ENCODE assay signal across 10 mouse cellular contexts in the genomic region with DNA sequence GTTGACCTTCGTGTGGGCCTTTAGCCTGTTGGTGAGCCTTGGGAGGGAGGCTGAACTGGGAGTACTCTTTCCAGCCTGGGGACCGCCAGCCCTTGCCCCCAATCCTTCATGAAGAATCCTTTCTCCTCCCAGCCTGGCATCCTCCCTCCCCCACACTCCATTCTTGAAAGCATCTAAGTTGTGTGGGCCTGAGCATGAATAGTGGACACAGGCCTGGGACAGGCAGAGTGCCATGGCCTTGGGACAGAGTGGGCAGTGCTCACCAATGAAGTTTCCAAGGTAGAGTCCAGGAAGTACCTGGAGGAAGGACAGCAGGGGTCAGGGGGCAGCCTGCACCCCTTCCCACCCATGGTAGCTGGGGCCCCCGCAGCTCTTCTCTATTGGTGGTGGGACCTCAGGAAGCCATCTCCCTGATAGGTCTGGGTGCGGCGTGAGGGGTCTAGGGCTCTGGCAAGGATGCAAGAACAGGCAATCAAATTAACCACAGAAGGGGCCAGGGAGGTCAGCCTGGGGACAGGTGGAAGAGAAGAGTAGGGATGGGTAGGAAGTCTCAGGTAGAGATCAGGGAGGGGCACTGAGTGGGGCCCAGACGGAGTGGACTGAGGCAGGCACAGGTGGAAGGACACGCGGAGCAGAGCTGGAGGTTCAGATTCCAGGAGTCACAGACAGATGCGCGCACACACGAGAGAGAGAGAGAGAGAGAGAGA. TPM values are rescaled to one million over a fixed set of nuclear protein-coding genes. Genes with fewer than 3 reads are reported as not detected.
DNase-seq lines count a peak whose midpoint lies in the region; ATAC-seq lines count a peak whose summit lies in the region.
"Had no signal": no experiment of that assay in that cellular context is flagged by ENCODE, and none has a peak within 500 bp of the region (broad histone marks: within the 10 kb centered on the region; RNA-seq: fewer than 3 reads in every experiment).

No protein-coding gene starts in this region.

- no peaks in the 10 kb centered on the region for H3K9me3 ChIP-seq in heart, embryonic 14.5 days (ENCODE audit: control insufficient read depth, low read length)
- no peaks in the 10 kb centered on the region for H3K9me3 ChIP-seq in embryonic facial prominence, embryonic 11.5 days (replicated peaks; ENCODE audit: control insufficient read depth, low read length)
- H3K9me3 ChIP-seq in hindbrain, embryonic 11.5 days (ENCODE audit: control insufficient read depth, low read length): no peaks in the 10 kb centered on the region
- no peaks in the 10 kb centered on the region for H3K9me3 ChIP-seq in midbrain, embryonic 15.5 days

- H3K4me2 ChIP-seq in heart, embryonic 14.5 days (ENCODE audit: low read length): peak overlapping the region; percentile 97
- H3K4me2 ChIP-seq in embryonic facial prominence, embryonic 11.5 days (ENCODE audit: low read depth, low read length): peak overlapping the region; percentile 97
- H3K4me2 ChIP-seq in hindbrain, embryonic 11.5 days (replicated peaks; ENCODE audit: low read depth, low read length): peak overlapping the region; percentile 95; the same call in 1 of the 2 replicates
- H3K4me2 ChIP-seq in midbrain, embryonic 15.5 days: peak overlapping the region; percentile 92

- no peak overlapping the region for H3K27ac ChIP-seq in heart, embryonic 14.5 days (replicated peaks in 1 of 2; ENCODE audit: control insufficient read depth in 1 of 2, insufficient read depth in 1 of 2, low read depth in 2 of 2, low read length in 2 of 2)
- H3K27ac ChIP-seq in embryonic facial prominence, embryonic 11.5 days (replicated peaks; ENCODE audit: low read depth, low read length): no peak overlapping the region
- no peak overlapping the region for H3K27ac ChIP-seq in hindbrain, embryonic 11.5 days (ENCODE audit: low read depth, low read length)
- H3K27ac ChIP-seq in midbrain, embryonic 15.5 days: no peak overlapping the region

- peaks cover 85% of the 10 kb centered on the region for H3K27me3 ChIP-seq in heart, embryonic 14.5 days (ENCODE audit: control insufficient read depth, insufficient read depth, low read length)
- H3K27me3 ChIP-seq in embryonic facial prominence, embryonic 11.5 days (ENCODE audit: control insufficient read depth, insufficient read depth, low read length): peaks cover 15% of the 10 kb centered on the region
- peaks cover 13% of the 10 kb centered on the region for H3K27me3 ChIP-seq in hindbrain, embryonic 11.5 days (ENCODE audit: control insufficient read depth, insufficient read depth, low read length)
- peaks cover 5% of the 10 kb centered on the region; the same call in 1 of the 2 replicates for H3K27me3 ChIP-seq in midbrain, embryonic 15.5 days (replicated peaks)

- no peak overlapping the region; a peak in 2 of 4 replicates for H3K4me3 ChIP-seq in heart, embryonic 14.5 days (ENCODE audit: control insufficient read depth in 1 of 2, insufficient read depth in 1 of 2, low read depth in 1 of 2, low read length in 2 of 2)
- peak overlapping the region; percentile 69 for H3K4me3 ChIP-seq in embryonic facial prominence, embryonic 11.5 days (ENCODE audit: low read depth, low read length)
- peak overlapping the region; percentile 67 for H3K4me3 ChIP-seq in hindbrain, embryonic 11.5 days (ENCODE audit: low read depth, low read length)
- H3K4me3 ChIP-seq in midbrain, embryonic 15.5 days: peak overlapping the region; percentile 82

- no peak overlapping the region for H3K9ac ChIP-seq in heart, embryonic 14.5 days (ENCODE audit: low read length)
- H3K9ac ChIP-seq in embryonic facial prominence, embryonic 11.5 days (replicated peaks; ENCODE audit: low read length): no peak overlapping the region
- H3K9ac ChIP-seq in hindbrain, embryonic 11.5 days (ENCODE audit: low read depth, low read length): no peak overlapping the region
- peak overlapping the region; percentile 74 for H3K9ac ChIP-seq in midbrain, embryonic 15.5 days

- peaks cover 0 to 5% of the 10 kb centered on the region in 2 experiments; a peak in 1 of 4 replicates for H3K4me1 ChIP-seq in heart, embryonic 14.5 days (ENCODE audit: control insufficient read depth in 2 of 2, insufficient read depth in 2 of 2, low read length in 2 of 2)
- no peaks in the 10 kb centered on the region; the same call in 1 of the 2 replicates for H3K4me1 ChIP-seq in embryonic facial prominence, embryonic 11.5 days (ENCODE audit: control insufficient read depth, insufficient read depth, low read length)
- H3K4me1 ChIP-seq in hindbrain, embryonic 11.5 days (replicated peaks; ENCODE audit: control insufficient read depth, insufficient read depth, low read length): peaks cover 6% of the 10 kb centered on the region; the same call in 1 of the 2 replicates
- peaks cover 20% of the 10 kb centered on the region for H3K4me1 ChIP-seq in midbrain, embryonic 15.5 days

- no peaks in the 10 kb centered on the region for H3K36me3 ChIP-seq in heart, embryonic 14.5 days (ENCODE audit: control insufficient read depth, insufficient read depth, low read length)
- H3K36me3 ChIP-seq in embryonic facial prominence, embryonic 11.5 days (replicated peaks; ENCODE audit: control insufficient read depth, insufficient read depth, low read depth, low read length): no peaks in the 10 kb centered on the region
- no peaks in the 10 kb centered on the region for H3K36me3 ChIP-seq in hindbrain, embryonic 11.5 days (ENCODE audit: control insufficient read depth, insufficient read depth, low read length)
- H3K36me3 ChIP-seq in midbrain, embryonic 15.5 days (replicated peaks): no peaks in the 10 kb centered on the region

- ATAC-seq in heart, embryonic 14.5 days (ENCODE audit: insufficient number of reproducible peaks, insufficient read depth, low FRiP score, low read depth): no peak
- no peak for ATAC-seq in embryonic facial prominence, embryonic 11.5 days (replicated peaks; ENCODE audit: insufficient number of reproducible peaks, low FRiP score, low TSS enrichment, low read depth)
- ATAC-seq in hindbrain, embryonic 11.5 days (ENCODE audit: low FRiP score): peak; percentile 41
- peak; percentile 51 for ATAC-seq in midbrain, embryonic 15.5 days (replicated peaks)

- no peak for DNase-seq in heart, adult 18-20 months
- DNase-seq in embryonic facial prominence, embryonic 11.5 days (ENCODE audit: low spot score): no peak
- no peak for DNase-seq in hindbrain, embryonic 11.5 days (ENCODE audit: low spot score)
- no peak for DNase-seq in adrenal gland, postnatal 36 days
- DNase-seq in layer of hippocampus, postnatal 10 days (ENCODE audit: low spot score in 2 of 2): no peak
- no peak for DNase-seq in yolk sac, embryonic 10.5 days (ENCODE audit: low spot score)
- DNase-seq: gastrocnemius, postnatal 25 days had no signal

- 33% methylated on average over 11 of the region's 11 CpGs for WGBS in heart, embryonic 14.5 days
- WGBS in embryonic facial prominence, embryonic 11.5 days: 39% methylated on average over 11 of the region's 11 CpGs
- 39% methylated on average over 11 of the region's 11 CpGs for WGBS in hindbrain, embryonic 11.5 days
- WGBS in midbrain, embryonic 15.5 days: 35% methylated on average over 11 of the region's 11 CpGs

RNA-seq across cellular contexts. Expression of a gene that starts 1.0 kb away (rescaled TPM):
- polyA plus RNA-seq in heart, embryonic 14.5 days (2014; fragmentation: Nextera tagmentation; extraction: Ambion mirVana): not detected in 2 replicates
- not detected for total RNA-seq in heart, adult 18-20 months (2021)
- 0.45 and 1.00 TPM in 2 replicates for polyA plus RNA-seq in embryonic facial prominence, embryonic 11.5 days (2014; fragmentation: Nextera tagmentation; extraction: Ambion mirVana)
- 1.4 and 2.3 TPM in 2 replicates for polyA plus RNA-seq in hindbrain, embryonic 11.5 days (2014; fragmentation: Nextera tagmentation; extraction: Ambion mirVana)
- 9.9 and 14.0 TPM in 2 replicates for polyA plus RNA-seq in midbrain, embryonic 15.5 days (2015; fragmentation: Nextera tagmentation; extraction: Ambion mirVana)
- 1 to 10 TPM in 1 of 2 experiments, under 1 TPM in 1; 0.99 to 2.1 TPM for total RNA-seq in adrenal gland, postnatal 36 days (2021)
- total RNA-seq in layer of hippocampus, postnatal 10 days (2021): 10 to 100 TPM; 21.4 to 24.0 TPM
- polyA plus RNA-seq: liver, embryonic 16.5 days had no signal

RNA-seq across cellular contexts. Expression of a gene that starts 11.8 kb away (rescaled TPM):
- polyA plus RNA-seq in heart, embryonic 14.5 days (2014; fragmentation: Nextera tagmentation; extraction: Ambion mirVana): 0.30 TPM in 1 of 2 replicates, not detected in the other
- not detected for total RNA-seq in heart, adult 18-20 months (2021)
- 0.89 and 1.6 TPM in 2 replicates for polyA plus RNA-seq in embryonic facial prominence, embryonic 11.5 days (2014; fragmentation: Nextera tagmentation; extraction: Ambion mirVana)
- polyA plus RNA-seq in hindbrain, embryonic 11.5 days (2014; fragmentation: Nextera tagmentation; extraction: Ambion mirVana): 1.4 and 1.7 TPM in 2 replicates
- 8.8 and 8.9 TPM in 2 replicates for polyA plus RNA-seq in midbrain, embryonic 15.5 days (2015; fragmentation: Nextera tagmentation; extraction: Ambion mirVana)
- total RNA-seq in adrenal gland, postnatal 36 days (2021): under 1 TPM; 0.30 to 0.50 TPM
- total RNA-seq in layer of hippocampus, postnatal 10 days (2021): 1 to 10 TPM; 2.6 to 3.4 TPM
- total RNA-seq: gastrocnemius, postnatal 25 days had no signal

RNA-seq across cellular contexts. Expression of a gene that starts 17.5 kb away (rescaled TPM):
- polyA plus RNA-seq in heart, embryonic 14.5 days (2014; fragmentation: Nextera tagmentation; extraction: Ambion mirVana): 5.3 and 5.6 TPM in 2 replicates
- 1 to 10 TPM; 2.2 to 2.6 TPM for total RNA-seq in heart, adult 18-20 months (2021)
- 0.74 and 0.79 TPM in 2 replicates for polyA plus RNA-seq in embryonic facial prominence, embryonic 11.5 days (2014; fragmentation: Nextera tagmentation; extraction: Ambion mirVana)
- polyA plus RNA-seq in hindbrain, embryonic 11.5 days (2014; fragmentation: Nextera tagmentation; extraction: Ambion mirVana): 1.7 and 1.9 TPM in 2 replicates
- polyA plus RNA-seq in midbrain, embryonic 15.5 days (2015; fragmentation: Nextera tagmentation; extraction: Ambion mirVana): 4.3 and 4.4 TPM in 2 replicates
- total RNA-seq in adrenal gland, postnatal 36 days (2021): 1 to 10 TPM; 2.7 to 2.8 TPM
- total RNA-seq in layer of hippocampus, postnatal 10 days (2021): 1 to 10 TPM; 1.5 TPM

RNA-seq across cellular contexts. Expression of a gene that starts 39.4 kb away (rescaled TPM):
- polyA plus RNA-seq in heart, embryonic 14.5 days (2014; fragmentation: Nextera tagmentation; extraction: Ambion mirVana): not detected in 2 replicates
- total RNA-seq in heart, adult 18-20 months (2021): under 1 TPM in 1 of 2 experiments, not detected in 1; 0.13 TPM
- polyA plus RNA-seq in embryonic facial prominence, embryonic 11.5 days (2014; fragmentation: Nextera tagmentation; extraction: Ambion mirVana): 0.08 TPM in 1 of 2 replicates, not detected in the other
- polyA plus RNA-seq in hindbrain, embryonic 11.5 days (2014; fragmentation: Nextera tagmentation; extraction: Ambion mirVana): not detected in 2 replicates
- not detected in 2 replicates for polyA plus RNA-seq in midbrain, embryonic 15.5 days (2015; fragmentation: Nextera tagmentation; extraction: Ambion mirVana)
- total RNA-seq in adrenal gland, postnatal 36 days (2021): not detected
- total RNA-seq in layer of hippocampus, postnatal 10 days (2021): not detected

Comparison
In these comparisons a context has a peak if more than half of its experiments do, and no peak if none do; other contexts are left out.
1. ATAC-seq: peak in hindbrain, embryonic 11.5 days (single experiment) and midbrain, embryonic 15.5 days (single experiment); none in heart, embryonic 14.5 days (single experiment) and embryonic facial prominence, embryonic 11.5 days (single experiment).
2. H3K4me3 ChIP-seq: peak in embryonic facial prominence, embryonic 11.5 days (single experiment), hindbrain, embryonic 11.5 days (single experiment) and midbrain, embryonic 15.5 days (single experiment); none in heart, embryonic 14.5 days (0 of 2).
3. Peak in every context shown above with its lines, with median percentiles within 50 percentile points of each other: H3K4me2 ChIP-seq.